Mouse (Mus musculus): ENCODE results near the gene Wipf3. TPM values are rescaled to one million over a fixed set of nuclear protein-coding genes. Genes with fewer than 3 reads are reported as not detected.

The Wipf3 gene
- total and polyA plus RNA-seq, 2 experiments from 2014 or later = 2.4 to 6.5 TPM

- H3K27me3 ChIP-seq (ENCODE audit: insufficient read depth, low read length) = no peaks in the 10 kb centered on the region
- DNase-seq (no peak), ATAC-seq (no peak)
- peaks cover 4% of the 10 kb centered on the region; the same call in 1 of the 2 replicates for H3K4me1 ChIP-seq (ENCODE audit: insufficient read depth)
- no peak overlapping the region for H3K27ac ChIP-seq (ENCODE audit: low read depth, low read length)
- no peak overlapping the region for H3K4me3 ChIP-seq (ENCODE audit: low read depth, low read length)
- H3K4me2 ChIP-seq (ENCODE audit: low read depth) = no peak overlapping the region
- no peaks in the 10 kb centered on the region for H3K9me3 ChIP-seq (ENCODE audit: low read length)
- no peaks in the 10 kb centered on the region for H3K36me3 ChIP-seq (ENCODE audit: insufficient read depth)
- no peak for TF ChIP-seq CTCF (IDR thresholded peaks at IDR 0.05; ENCODE audit: low read depth)
- WGBS = 52% methylated on average over 13 of the region's 13 CpGs
- H3K9ac ChIP-seq = no peak overlapping the region
Observed at GRCm38 (mm10) chr6:54460915-54461671, 31.7 kb downstream of the Wipf3 start.

- Histone ChIP-seq H3K4me2 (ENCODE audit: low read depth) (no peak overlapping the region), H3K9ac (no peak overlapping the region), H3K27ac (ENCODE audit: low read depth, low read length) (no peak overlapping the region), H3K4me3 (ENCODE audit: low read depth, low read length) (no peak overlapping the region), H3K9me3 (ENCODE audit: low read length) (no peaks in the 10 kb centered on the region), H3K4me1 (ENCODE audit: insufficient read depth) (peaks cover 4% of the 10 kb centered on the region; the same call in 1 of the 2 replicates), H3K27me3 (ENCODE audit: insufficient read depth, low read length) (no peaks in the 10 kb centered on the region), H3K36me3 (ENCODE audit: insufficient read depth) (no peaks in the 10 kb centered on the region)
- DNase-seq (no peak), ATAC-seq (no peak)
- TF ChIP-seq CTCF (IDR thresholded peaks at IDR 0.05; ENCODE audit: low read depth) = no peak
- 73% methylated on average over 6 of the region's 6 CpGs for WGBS
Observed at GRCm38 (mm10) chr6:54462766-54463165, 33.4 kb downstream of the Wipf3 start.

GRCm38 (mm10) chr6:54463701-54464458 lies 34.5 kb downstream of the Wipf3 start:
- no peak for TF ChIP-seq CTCF (IDR thresholded peaks at IDR 0.05; ENCODE audit: low read depth)
- no peaks in the 10 kb centered on the region for H3K36me3 ChIP-seq (ENCODE audit: insufficient read depth)

GRCm38 (mm10) chr6:54464926-54465325 lies 35.5 kb downstream of the Wipf3 start:
- no peak overlapping the region for H3K27ac ChIP-seq (ENCODE audit: low read depth, low read length)
- no peak for ATAC-seq

More at GRCm38 (mm10) chr6:54463701-54464458, 34.5 kb downstream of the Wipf3 start:
- Histone ChIP-seq H3K9me3 (ENCODE audit: low read length) (no peaks in the 10 kb centered on the region), H3K27ac (ENCODE audit: low read depth, low read length) (no peak overlapping the region), H3K27me3 (ENCODE audit: insufficient read depth, low read length) (no peaks in the 10 kb centered on the region), H3K9ac (no peak overlapping the region), H3K4me3 (ENCODE audit: low read depth, low read length) (no peak overlapping the region), H3K4me1 (ENCODE audit: insufficient read depth) (peaks cover 4% of the 10 kb centered on the region; the same call in 1 of the 2 replicates), H3K4me2 (ENCODE audit: low read depth) (no peak overlapping the region)
- ATAC-seq = peak; percentile 62
- peak; percentile 61 for DNase-seq
- 47% methylated on average over 8 of the region's 8 CpGs for WGBS

GRCm38 (mm10) chr6:54467371-54467770 lies 38.0 kb downstream of the Wipf3 start:
- 93% methylated on average over 3 of the region's 3 CpGs for WGBS
- Histone ChIP-seq H3K27me3 (ENCODE audit: insufficient read depth, low read length) (no peaks in the 10 kb centered on the region), H3K36me3 (ENCODE audit: insufficient read depth) (no peaks in the 10 kb centered on the region), H3K4me3 (ENCODE audit: low read depth, low read length) (no peak overlapping the region), H3K9me3 (ENCODE audit: low read length) (no peaks in the 10 kb centered on the region), H3K9ac (no peak overlapping the region), H3K27ac (ENCODE audit: low read depth, low read length) (no peak overlapping the region), H3K4me2 (ENCODE audit: low read depth) (no peak overlapping the region), H3K4me1 (ENCODE audit: insufficient read depth) (peaks cover 4% of the 10 kb centered on the region; the same call in 1 of the 2 replicates)
- ATAC-seq = no peak
- no peak for TF ChIP-seq CTCF (IDR thresholded peaks at IDR 0.05; ENCODE audit: low read depth)
- DNase-seq = no peak

More at GRCm38 (mm10) chr6:54464926-54465325, 35.5 kb downstream of the Wipf3 start:
- WGBS = 88% methylated on average over 4 of the region's 4 CpGs
- TF ChIP-seq CTCF (IDR thresholded peaks at IDR 0.05; ENCODE audit: low read depth) = no peak
- H3K9me3 ChIP-seq (ENCODE audit: low read length) = no peaks in the 10 kb centered on the region
- no peaks in the 10 kb centered on the region for H3K36me3 ChIP-seq (ENCODE audit: insufficient read depth)
- H3K4me3 ChIP-seq (ENCODE audit: low read depth, low read length) = no peak overlapping the region
- peaks cover 4% of the 10 kb centered on the region; the same call in 1 of the 2 replicates for H3K4me1 ChIP-seq (ENCODE audit: insufficient read depth)
- no peak overlapping the region for H3K4me2 ChIP-seq (ENCODE audit: low read depth)
- no peak overlapping the region for H3K9ac ChIP-seq
- DNase-seq = no peak
- no peaks in the 10 kb centered on the region for H3K27me3 ChIP-seq (ENCODE audit: insufficient read depth, low read length)

GRCm38 (mm10) chr6:54471866-54472265 lies 42.5 kb downstream of the Wipf3 start:
- Histone ChIP-seq H3K27me3 (ENCODE audit: insufficient read depth, low read length) (no peaks in the 10 kb centered on the region), H3K9me3 (ENCODE audit: low read length) (no peaks in the 10 kb centered on the region), H3K27ac (ENCODE audit: low read depth, low read length) (no peak overlapping the region), H3K9ac (no peak overlapping the region), H3K4me3 (ENCODE audit: low read depth, low read length) (no peak overlapping the region), H3K4me2 (ENCODE audit: low read depth) (no peak overlapping the region), H3K4me1 (ENCODE audit: insufficient read depth) (no peaks in the 10 kb centered on the region), H3K36me3 (ENCODE audit: insufficient read depth) (no peaks in the 10 kb centered on the region)
- TF ChIP-seq CTCF (IDR thresholded peaks at IDR 0.05; ENCODE audit: low read depth) = no peak
- WGBS = 87% methylated on average over 7 of the region's 7 CpGs
- DNase-seq = no peak
- ATAC-seq = no peak

All from forebrain, postnatal 0 days (tissue).